Mouse (Mus musculus): Measurements from ENCODE around the gene Bola1.

- TF ChIP-seq CTCF (IDR thresholded peaks at IDR 0.05; ENCODE audit: low read depth, low read length) = no peak
- no peak for TF ChIP-seq POLR2A (IDR thresholded peaks at IDR 0.05; ENCODE audit: extremely low read depth, insufficient read depth, low read length)
Observed at GRCm38 (mm10) chr3:96160222-96160802, 59.2 kb downstream of the Bola1 start.
